Mouse (Mus musculus): Measurements from ENCODE around the gene Nfia.

- TF ChIP-seq HCFC1 (IDR thresholded peaks at IDR 0.05; ENCODE audit: borderline replicate concordance, insufficient read depth, low read length) = no peak
- no peak for TF ChIP-seq ZNF384 (IDR thresholded peaks at IDR 0.05; ENCODE audit: low read depth, low read length)
- TF ChIP-seq ZC3H11A (IDR thresholded peaks at IDR 0.05; ENCODE audit: borderline replicate concordance, low read depth, low read length) = no peak
Measured at GRCm38 (mm10) chr4:98105971-98106370, 333.4 kb downstream of the Nfia start.

All from ES-E14 (cell line).